Mouse (Mus musculus): ENCODE measurements around the gene Gm16223.

- TF ChIP-seq CTCF (IDR thresholded peaks at IDR 0.05) (no peak), EP300 (IDR thresholded peaks at IDR 0.05) (no peak)
Observed at GRCm38 (mm10) chr5:42239806-42240205, 172.0 kb downstream of the Gm16223 start.

All from lung, postnatal 0 days (tissue).